Mouse (Mus musculus) spleen, adult 2 months (tissue): ENCODE measurements around the gene Myh9. TPM values are rescaled to one million over a fixed set of nuclear protein-coding genes. Genes with fewer than 3 reads are reported as not detected.

Experiments used
- DNase-seq, 2 experiments: peaks; one replicate each; pipeline versions ENCODE4 v3.0.0 to v3.0.0-alpha.2; 2012 to 2021; ENCODE audit warnings: low spot score in 2 of 2, low read depth in 1 of 2
- H3K27ac ChIP-seq: fragments of 200-500 bp; 2 replicates; pipeline ENCODE4 v1.5.1; 2012; ENCODE audit warnings: low read length, inconsistent platforms; ENCODE audit not compliant: insufficient read depth
- H3K27me3 ChIP-seq: fragments of 200-500 bp; 2 replicates; pipeline ENCODE4 v1.6.1; 2012; ENCODE audit warnings: mild to moderate bottlenecking, moderate library complexity, low read length, inconsistent platforms; ENCODE audit not compliant: control insufficient read depth, insufficient read depth
- H3K36me3 ChIP-seq: fragments of 200-500 bp; 2 replicates; pipeline ENCODE4 v1.6.1; 2012; ENCODE audit warnings: mild to moderate bottlenecking, low read length, inconsistent platforms; ENCODE audit not compliant: control insufficient read depth, insufficient read depth
- H3K4me1 ChIP-seq: fragments of 200-500 bp; 2 replicates; pipeline ENCODE4 v1.6.1; 2011; ENCODE audit warnings: inconsistent platforms; ENCODE audit not compliant: control insufficient read depth, insufficient read depth, insufficient read length
- H3K4me3 ChIP-seq: fragments of 200-500 bp; 2 replicates; pipeline ENCODE4 v1.5.1; 2011; ENCODE audit warnings: mild to moderate bottlenecking, inconsistent platforms; ENCODE audit not compliant: insufficient read depth, insufficient read length; ENCODE audit errors: extremely low read depth
- CTCF ChIP-seq: fragments of 200-500 bp; IDR thresholded peaks from 2 replicates; pipeline ENCODE4 v1.5.1; 2011; ENCODE audit warnings: mild to moderate bottlenecking, inconsistent platforms; ENCODE audit not compliant: insufficient read depth, insufficient read length, insufficient replicate concordance; ENCODE audit errors: extremely low read depth
- POLR2A ChIP-seq: fragments of 200-500 bp; IDR thresholded peaks from 2 replicates; pipeline ENCODE4 v1.6.1; 2011; ENCODE audit warnings: low read depth, low read length, inconsistent platforms
- WGBS: fragments of 180-500 bp; shearing (Covaris S2); methylation state at CpG from one replicate; pipeline ENCODE4 v1.1.7; 2018; 5-methylcytosine and 5-hydroxymethylcytosine counted together
- polyA plus RNA-seq: library from polyadenylated mRNA; depleted of rRNA; stranded (reverse); fragments of >200 nt; gene quantifications from 2 replicates; pipeline ENCODE4 v1.2.3, GENCODE M21; 2012

The Myh9 gene
- polyA plus RNA-seq, 1 experiment: 138 TPM

DNA sequence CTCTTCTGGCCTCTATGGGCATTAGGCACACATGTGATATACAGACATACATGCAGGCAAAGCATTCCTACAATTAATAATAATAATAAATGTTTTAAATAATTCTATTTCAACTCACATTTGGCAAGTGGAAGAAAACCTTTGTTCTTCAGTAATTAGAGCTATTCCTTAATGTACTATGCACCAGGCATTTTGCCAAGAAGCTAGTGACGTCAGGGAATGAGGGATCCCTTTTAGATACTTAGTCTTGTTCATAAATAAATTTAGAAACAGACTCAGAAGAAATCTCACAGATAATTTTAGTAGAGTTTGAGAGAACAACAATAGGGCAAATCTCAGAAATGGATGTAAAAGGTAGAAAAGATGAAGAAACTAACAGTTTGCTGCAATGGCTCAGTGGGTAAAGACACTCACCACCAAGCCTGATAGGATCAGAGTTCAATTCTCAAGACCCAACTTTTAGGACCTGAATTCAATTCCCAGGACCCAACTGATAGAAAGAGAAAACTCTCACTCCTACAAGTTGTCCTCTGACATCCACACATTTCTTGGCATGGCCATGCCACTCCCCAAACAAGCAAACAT lies 18.2 kb upstream of the Myh9 start:
- no peak for DNase-seq
- TF ChIP-seq POLR2A: no peak
- TF ChIP-seq CTCF: no peak
- no peak overlapping the region for H3K27ac ChIP-seq
- 73% methylated on average over 1 of the region's 1 CpGs for WGBS
- no peaks in the 10 kb centered on the region; the same call in 1 of the 2 replicates for H3K4me1 ChIP-seq
- H3K36me3 ChIP-seq: no peaks in the 10 kb centered on the region
- no peaks in the 10 kb centered on the region for H3K27me3 ChIP-seq
- no peak overlapping the region for H3K4me3 ChIP-seq

DNA sequence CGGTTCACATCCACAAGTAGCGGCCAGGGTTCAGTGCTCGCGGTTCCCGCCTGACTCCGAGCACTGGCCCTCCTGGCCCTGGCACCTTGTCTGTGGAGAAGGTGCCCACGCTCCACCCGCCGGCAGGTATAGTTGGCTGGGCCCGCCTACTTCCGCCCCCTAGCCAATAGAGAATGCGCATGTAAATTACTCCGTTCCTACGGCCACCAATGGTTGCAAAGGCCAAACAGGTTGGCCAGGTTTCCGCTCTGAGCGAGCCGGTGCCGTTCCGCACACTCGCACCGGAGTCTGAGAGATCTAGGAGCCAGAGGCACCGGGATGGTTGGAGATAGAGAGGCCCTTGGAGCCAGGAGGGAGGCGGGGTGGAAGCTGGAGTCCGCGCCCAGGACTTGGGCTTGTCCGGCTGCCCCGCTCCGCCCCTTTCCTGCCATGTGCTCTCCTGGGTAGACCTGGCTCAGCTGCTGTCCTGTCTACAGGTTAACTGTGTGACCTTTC lies 15.7 kb upstream of the Myh9 start:
- WGBS: 43% methylated on average over 28 of the region's 28 CpGs
- Histone ChIP-seq H3K27me3 (no peaks in the 10 kb centered on the region), H3K4me1 (no peaks in the 10 kb centered on the region; the same call in 1 of the 2 replicates), H3K4me3 (peak overlapping the region; percentile 44; the same call in 1 of the 2 replicates), H3K27ac (no peak overlapping the region), H3K36me3 (no peaks in the 10 kb centered on the region)
- TF ChIP-seq CTCF (no peak), POLR2A (no peak)
- peak in 1 of 2 experiments; percentile 57 for DNase-seq

DNA sequence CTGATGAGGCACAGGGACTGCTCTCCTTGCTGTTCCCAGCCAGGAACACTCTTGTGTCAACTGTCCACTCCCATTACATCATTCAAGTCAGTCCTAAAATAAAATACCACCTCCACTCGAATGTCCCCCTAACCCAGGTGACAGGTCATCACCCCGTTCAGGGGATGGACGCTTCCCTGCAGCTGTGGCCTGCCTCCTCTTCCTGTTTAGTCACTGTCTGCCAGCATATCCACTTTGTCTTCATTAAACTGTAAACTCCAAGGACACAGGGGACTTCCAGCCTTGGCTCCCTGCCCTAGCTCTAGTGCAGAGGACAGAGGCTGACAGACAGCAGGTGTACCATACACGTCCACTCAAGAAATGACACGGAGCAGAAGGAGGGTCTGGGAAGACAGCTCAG lies 14.6 kb upstream of the Myh9 start:
- Histone ChIP-seq H3K36me3 (no peaks in the 10 kb centered on the region), H3K27me3 (no peaks in the 10 kb centered on the region), H3K4me3 (no peak overlapping the region), H3K27ac (no peak overlapping the region), H3K4me1 (peaks cover 2% of the 10 kb centered on the region; the same call in 1 of the 2 replicates)
- no peak for TF ChIP-seq CTCF
- no peak for TF ChIP-seq POLR2A
- DNase-seq: no peak
- 53% methylated on average over 5 of the region's 5 CpGs for WGBS

DNA sequence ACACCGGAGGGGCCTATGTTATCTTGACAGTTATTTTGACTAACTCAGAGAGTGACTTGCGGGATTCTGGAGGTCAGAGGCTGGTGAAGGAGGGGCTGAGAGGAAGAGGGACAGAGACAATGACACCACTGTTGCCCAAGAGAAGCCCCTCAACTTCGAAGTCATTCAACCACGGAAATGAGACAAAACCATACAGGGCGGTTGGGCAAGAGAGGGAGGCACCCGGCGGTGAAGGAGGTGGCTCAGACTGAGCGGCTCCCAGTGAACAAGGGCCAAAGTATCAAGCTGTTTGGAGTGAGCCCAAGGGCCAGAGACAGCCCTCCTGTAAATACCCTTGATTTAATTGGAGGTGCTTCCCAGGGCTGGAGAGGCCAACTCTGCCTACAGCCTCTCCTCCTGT lies 13.3 kb upstream of the Myh9 start:
- no peak for DNase-seq
- no peak overlapping the region for H3K4me3 ChIP-seq
- WGBS: 22% methylated on average over 8 of the region's 8 CpGs

DNA sequence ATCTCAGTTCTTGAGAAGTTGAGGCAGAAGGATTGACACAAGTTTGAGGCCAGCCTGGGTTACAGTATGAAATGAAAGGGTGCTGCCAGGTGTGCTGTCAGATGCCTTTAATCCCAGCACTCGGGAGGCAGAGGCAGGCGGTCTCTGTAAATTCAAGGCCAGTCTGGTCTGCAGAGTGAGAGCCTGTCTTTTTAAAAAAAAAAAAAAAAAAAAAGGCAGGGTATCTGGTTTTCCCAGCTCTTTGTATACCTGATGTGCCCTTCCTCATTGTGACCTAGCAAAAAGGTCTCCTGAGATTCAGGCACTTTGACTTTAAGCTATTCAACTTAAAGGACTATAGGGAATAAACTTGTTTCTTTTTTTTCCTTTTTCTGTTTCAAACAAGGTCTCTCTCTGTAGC lies 10.0 kb upstream of the Myh9 start:
- Histone ChIP-seq H3K27me3 (no peaks in the 10 kb centered on the region), H3K36me3 (no peaks in the 10 kb centered on the region), H3K4me1 (peaks cover 38% of the 10 kb centered on the region; the same call in 1 of the 2 replicates), H3K27ac (no peak overlapping the region), H3K4me3 (no peak overlapping the region)
- TF ChIP-seq CTCF (no peak), POLR2A (no peak)
- DNase-seq: no peak
- 91% methylated on average over 2 of the region's 2 CpGs for WGBS

More for the DNA sequence above, 13.3 kb upstream of the Myh9 start:
- H3K4me1 ChIP-seq: peaks cover 11% of the 10 kb centered on the region; the same call in 1 of the 2 replicates
- H3K27me3 ChIP-seq: no peaks in the 10 kb centered on the region
- no peak overlapping the region for H3K27ac ChIP-seq
- TF ChIP-seq POLR2A (no peak), CTCF (no peak)
- no peaks in the 10 kb centered on the region for H3K36me3 ChIP-seq

DNA sequence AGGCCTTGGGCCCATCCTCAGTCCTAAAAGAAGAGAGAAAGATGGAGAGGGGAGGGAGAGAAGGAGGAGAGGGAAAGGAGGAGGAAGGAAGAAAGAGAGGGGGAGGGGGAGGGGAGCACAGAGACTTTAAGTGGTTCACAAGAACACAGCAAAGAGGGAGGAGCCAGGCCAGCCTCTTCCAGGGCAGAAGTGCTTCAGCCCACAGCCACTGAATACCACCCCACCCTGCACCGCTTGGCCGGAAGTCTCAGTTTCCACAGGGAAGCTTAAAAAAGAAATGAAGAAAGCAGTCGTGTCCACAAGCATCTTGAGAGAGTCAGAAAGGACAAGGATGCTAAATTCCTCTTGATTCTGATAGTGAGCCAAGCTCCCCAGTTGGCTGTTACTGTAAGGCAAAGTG lies 9.2 kb upstream of the Myh9 start:
- TF ChIP-seq POLR2A: no peak
- no peak for TF ChIP-seq CTCF
- H3K27me3 ChIP-seq: no peaks in the 10 kb centered on the region
- DNase-seq: peak in 1 of 2 experiments; percentile 75
- no peak overlapping the region for H3K4me3 ChIP-seq
- WGBS: 5% methylated on average over 3 of the region's 3 CpGs
- peaks cover 45% of the 10 kb centered on the region; the same call in 1 of the 2 replicates for H3K4me1 ChIP-seq
- H3K36me3 ChIP-seq: no peaks in the 10 kb centered on the region
- peak overlapping the region; percentile 47; the same call in 1 of the 2 replicates for H3K27ac ChIP-seq
